Mouse (Mus musculus) bone marrow, adult 2 months (tissue): ENCODE data around the gene Mpped1.

Source experiments
- CTCF ChIP-seq: fragments of 200-500 bp; IDR thresholded peaks from 2 replicates; pipeline ENCODE4 v1.5.1; 2011; ENCODE audit warnings: low read length, control low read depth; ENCODE audit not compliant: control insufficient read depth, insufficient read depth
- POLR2A ChIP-seq: fragments of 200-500 bp; IDR thresholded peaks from 2 replicates; pipeline ENCODE4 v1.6.1; 2011; ENCODE audit warnings: low read depth, mild to moderate bottlenecking, control low read depth, low read length, borderline replicate concordance; ENCODE audit not compliant: control insufficient read depth

- TF ChIP-seq POLR2A (no peak), CTCF (no peak)
Measured at GRCm38 (mm10) chr15:83748986-83749385, 30.3 kb upstream of the Mpped1 start.
